Mouse (Mus musculus) kidney, postnatal 0 days (tissue): ENCODE measurements around the gene Enpp6. TPM values are rescaled to one million over a fixed set of nuclear protein-coding genes. Genes with fewer than 3 reads are reported as not detected.

Experiments
- ATAC-seq: fragments of 200-750 bp; cut with Nextera tagmentation; replicated peaks from 2 replicates; pipeline ENCODE4 v1.8.0; 2017; ENCODE audit warnings: low read depth, moderate number of reproducible peaks, moderate TSS enrichment, moderate library complexity; ENCODE audit not compliant: low FRiP score
- DNase-seq: peaks from one replicate; pipeline ENCODE4 v3.0.0-alpha.2; 2016; ENCODE audit warnings: low spot score
- H3K27ac ChIP-seq: fragments of 300-500 bp; sonication (generic); 2 replicates; pipeline ENCODE4 v1.5.1; 2014; ENCODE audit warnings: mild to moderate bottlenecking
- H3K27me3 ChIP-seq: fragments of 300-500 bp; sonication (generic); 2 replicates; pipeline ENCODE4 v1.6.1; 2014; ENCODE audit warnings: low read length, mixed read lengths; ENCODE audit not compliant: insufficient read depth
- H3K36me3 ChIP-seq: fragments of 300-500 bp; sonication (generic); 2 replicates; pipeline ENCODE4 v1.6.1; 2014; ENCODE audit warnings: low read length, mixed read lengths; ENCODE audit not compliant: insufficient read depth
- H3K4me1 ChIP-seq: fragments of 300-500 bp; sonication (generic); replicated peaks from 2 replicates; pipeline ENCODE4 v1.6.1; 2014; ENCODE audit warnings: antibody characterized with exemption, low read length, mixed read lengths; ENCODE audit not compliant: insufficient read depth
- H3K4me2 ChIP-seq: fragments of 300-500 bp; sonication (generic); 2 replicates; pipeline ENCODE4 v1.6.1; 2014; ENCODE audit warnings: mild to moderate bottlenecking, low read length, moderate library complexity, mixed read lengths
- H3K4me3 ChIP-seq: fragments of 300-500 bp; sonication (generic); replicated peaks from 2 replicates; pipeline ENCODE4 v1.5.1; 2014; ENCODE audit warnings: low read depth, low read length
- H3K9ac ChIP-seq: fragments of 300-500 bp; sonication (generic); 2 replicates; pipeline ENCODE4 v1.6.1; 2014; ENCODE audit warnings: low read depth, low read length
- H3K9me3 ChIP-seq: fragments of 300-500 bp; sonication (generic); replicated peaks from 2 replicates; pipeline ENCODE4 v1.6.1; 2016; ENCODE audit warnings: low read length, inconsistent platforms, mixed read lengths
- CTCF ChIP-seq: IDR thresholded peaks from 2 replicates; pipeline ENCODE4 v1.5.1; 2016; ENCODE audit warnings: antibody characterized with exemption, low read depth, mild to moderate bottlenecking, moderate library complexity
- WGBS: fragments of 180-500 bp; shearing (Covaris S2); extraction: QIAGEN DNeasy Blood & Tissue Kit; methylation state at CpG from one replicate; pipeline ENCODE4 v1.1.7; 2014; 5-methylcytosine and 5-hydroxymethylcytosine counted together
- polyA plus RNA-seq: library from polyadenylated mRNA; unstranded; fragments of >200 nt; fragmentation: Nextera tagmentation; extraction: Ambion mirVana; gene quantifications from 2 replicates; pipeline ENCODE4 v1.2.1, GENCODE M21; 2015

The Enpp6 gene
- polyA plus RNA-seq, 1 experiment from 2014 or later = 2.3 TPM

DNA sequence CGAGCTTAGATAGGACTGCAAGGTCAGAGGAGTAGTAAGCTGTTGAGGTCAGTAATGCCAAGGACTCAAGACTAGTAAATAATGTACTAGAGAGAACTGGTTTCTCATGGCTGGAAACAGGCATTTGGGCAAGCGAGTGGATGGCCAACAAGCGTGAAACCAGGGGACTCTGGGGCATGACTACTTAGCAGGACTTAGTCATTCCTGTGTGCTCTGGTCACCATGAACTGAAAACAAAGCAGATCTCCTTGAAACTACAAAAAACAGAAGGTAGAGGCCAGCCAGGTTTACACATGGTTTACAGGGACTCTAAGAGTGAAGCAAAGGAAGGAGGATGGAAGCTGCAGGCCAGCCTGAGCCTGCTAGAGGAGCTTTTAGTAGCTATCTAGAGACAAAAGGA is 82.9 kb downstream of the Enpp6 start:
- no peak for TF ChIP-seq CTCF
- H3K4me2 ChIP-seq = no peak overlapping the region
- H3K4me3 ChIP-seq = no peak overlapping the region
- no peaks in the 10 kb centered on the region for H3K4me1 ChIP-seq
- no peaks in the 10 kb centered on the region; the same call in 1 of the 2 replicates for H3K9me3 ChIP-seq
- ATAC-seq (no peak), DNase-seq (no peak)
- H3K36me3 ChIP-seq = no peaks in the 10 kb centered on the region
- H3K27ac ChIP-seq = no peak overlapping the region
- H3K9ac ChIP-seq = no peak overlapping the region
- no peaks in the 10 kb centered on the region for H3K27me3 ChIP-seq
- 62% methylated on average over 3 of the region's 3 CpGs for WGBS

DNA sequence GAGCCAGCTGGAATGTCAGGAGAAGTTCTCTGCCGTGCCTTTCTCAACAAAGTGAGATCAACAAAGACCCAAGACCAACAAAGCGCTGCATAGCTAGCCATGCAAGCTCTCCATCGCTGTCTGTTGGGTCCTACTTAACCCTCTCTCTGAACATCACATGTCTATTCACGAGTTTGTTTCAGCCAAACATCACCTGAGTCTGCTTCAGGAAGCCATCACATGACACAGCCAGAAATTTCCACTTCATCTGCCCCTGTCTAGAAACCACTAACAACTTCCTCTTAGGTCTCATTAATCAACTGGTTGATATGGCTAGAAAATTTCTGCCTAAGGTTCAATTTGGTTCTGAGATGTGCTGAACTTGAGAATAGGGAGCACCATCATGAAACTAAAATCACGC is 85.3 kb downstream of the Enpp6 start:
- ATAC-seq (no peak), DNase-seq (no peak)
- H3K36me3 ChIP-seq = no peaks in the 10 kb centered on the region
- no peak overlapping the region for H3K4me2 ChIP-seq
- no peak overlapping the region for H3K27ac ChIP-seq
- WGBS = 80% methylated on average over 5 of the region's 5 CpGs
- H3K27me3 ChIP-seq = no peaks in the 10 kb centered on the region
- TF ChIP-seq CTCF = no peak
- no peak overlapping the region for H3K9ac ChIP-seq
- no peaks in the 10 kb centered on the region; the same call in 1 of the 2 replicates for H3K9me3 ChIP-seq
- no peaks in the 10 kb centered on the region for H3K4me1 ChIP-seq
- H3K4me3 ChIP-seq = no peak overlapping the region

DNA sequence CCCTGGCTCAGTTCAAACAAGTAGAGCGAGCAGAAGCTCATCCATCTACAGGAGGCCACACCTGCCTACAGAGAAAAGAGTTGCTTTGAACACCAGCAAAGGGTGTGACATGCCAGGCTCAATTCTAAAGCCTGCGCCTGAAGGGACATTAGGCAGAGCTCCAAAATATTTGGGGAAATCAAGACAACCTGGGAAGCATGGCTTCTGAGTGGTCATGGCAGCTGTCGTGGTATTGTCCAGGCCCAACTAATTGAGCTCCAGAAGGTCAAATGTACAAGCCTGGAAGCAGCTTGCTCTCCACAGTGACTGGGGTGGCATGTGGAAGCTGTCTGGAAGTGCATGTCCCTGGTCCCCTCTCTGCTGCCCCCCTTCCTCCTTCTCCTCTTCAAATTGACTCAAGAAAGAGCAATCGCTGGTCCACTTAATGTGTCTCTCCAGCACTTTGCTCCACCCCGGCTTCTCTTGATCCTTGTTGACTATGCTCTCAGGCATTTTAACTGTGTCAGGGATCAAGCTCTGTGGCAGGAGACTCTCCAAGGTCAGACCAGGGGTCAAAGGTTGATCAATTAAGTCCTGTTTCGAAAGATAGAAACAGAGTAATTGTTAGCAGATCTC is 89.4 kb downstream of the Enpp6 start:
- H3K4me2 ChIP-seq = no peak overlapping the region
- 85% methylated on average over 6 of the region's 6 CpGs for WGBS
- H3K4me3 ChIP-seq = no peak overlapping the region
- ATAC-seq = no peak
- H3K9ac ChIP-seq = no peak overlapping the region
- H3K36me3 ChIP-seq = no peaks in the 10 kb centered on the region
- no peaks in the 10 kb centered on the region; the same call in 1 of the 2 replicates for H3K9me3 ChIP-seq
- no peak for TF ChIP-seq CTCF
- DNase-seq = no peak
- H3K27me3 ChIP-seq = no peaks in the 10 kb centered on the region
- no peaks in the 10 kb centered on the region for H3K4me1 ChIP-seq
- H3K27ac ChIP-seq = no peak overlapping the region

DNA sequence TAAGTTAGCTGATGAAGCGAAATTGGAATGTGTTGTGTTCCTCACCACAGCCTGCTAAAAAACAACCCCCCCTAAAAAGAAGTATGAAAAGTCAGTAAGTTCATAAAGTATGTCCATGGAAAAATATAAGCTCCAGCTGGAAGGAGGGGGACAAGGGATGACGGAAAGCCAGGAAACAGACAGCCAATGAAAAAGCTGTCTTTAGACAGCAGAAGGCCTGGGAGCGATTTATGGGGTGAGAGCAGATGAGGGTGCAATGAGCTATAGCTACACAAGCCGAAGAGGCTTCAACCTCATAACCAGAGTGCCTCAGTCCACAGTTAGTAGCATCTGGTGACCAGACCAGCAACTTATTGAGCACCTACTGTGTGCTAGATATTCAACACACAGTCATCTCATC is 93.3 kb downstream of the Enpp6 start:
- Histone ChIP-seq H3K9me3 (no peaks in the 10 kb centered on the region), H3K27me3 (no peaks in the 10 kb centered on the region), H3K4me3 (no peak overlapping the region), H3K27ac (no peak overlapping the region), H3K36me3 (no peaks in the 10 kb centered on the region), H3K4me2 (no peak overlapping the region), H3K4me1 (no peaks in the 10 kb centered on the region), H3K9ac (no peak overlapping the region)
- no peak for TF ChIP-seq CTCF
- 41% methylated on average over 4 of the region's 4 CpGs for WGBS
- ATAC-seq (no peak), DNase-seq (peak; percentile 85)

DNA sequence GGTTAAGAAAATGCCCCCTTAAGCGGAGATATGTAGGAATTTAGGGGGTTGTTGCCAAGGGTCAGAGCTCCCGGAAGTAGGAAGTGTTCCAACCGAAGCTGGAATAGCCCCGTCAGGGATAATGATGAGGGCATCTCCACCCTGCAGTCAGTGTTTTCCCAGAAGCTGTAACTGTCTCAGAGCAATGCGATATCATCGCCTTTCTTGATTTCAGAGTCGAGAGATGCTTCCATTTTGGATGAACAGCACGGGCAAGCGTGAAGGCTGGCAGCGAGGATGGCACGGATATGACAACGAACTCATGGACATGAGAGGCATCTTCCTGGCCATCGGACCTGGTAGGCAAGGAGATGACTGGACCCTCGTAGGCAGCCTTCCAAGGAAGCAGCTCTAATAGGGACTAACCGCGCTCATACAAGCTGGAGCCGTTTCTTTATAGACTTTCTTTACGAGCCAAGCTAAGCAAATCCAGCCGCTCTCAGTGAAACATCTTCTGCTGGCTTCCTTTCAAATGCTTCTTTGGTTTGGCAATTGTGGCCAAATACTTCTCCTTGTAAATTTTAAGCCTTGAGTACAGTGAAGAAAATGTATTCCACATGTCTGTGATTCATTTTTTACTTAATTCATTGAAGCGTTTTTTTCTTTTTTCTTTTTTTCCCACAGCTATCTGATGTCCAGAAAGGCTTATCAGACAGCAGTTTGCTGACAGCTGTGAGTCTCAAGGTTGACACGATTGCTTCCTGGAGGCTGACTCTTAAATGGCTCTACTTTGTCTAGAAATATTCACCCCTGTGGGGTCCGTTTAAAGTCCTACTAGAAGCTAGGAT is 95.7 kb downstream of the Enpp6 start:
- H3K36me3 ChIP-seq = no peaks in the 10 kb centered on the region
- ATAC-seq = no peak
- H3K9ac ChIP-seq = no peak overlapping the region
- no peak for TF ChIP-seq CTCF
- DNase-seq = peak; percentile 89
- no peaks in the 10 kb centered on the region for H3K27me3 ChIP-seq
- 60% methylated on average over 22 of the region's 22 CpGs for WGBS
- H3K4me1 ChIP-seq = no peaks in the 10 kb centered on the region
- H3K4me3 ChIP-seq = no peak overlapping the region
- H3K27ac ChIP-seq = peak overlapping the region; percentile 36; the same call in 1 of the 2 replicates
- H3K9me3 ChIP-seq = no peaks in the 10 kb centered on the region
- H3K4me2 ChIP-seq = peak overlapping the region; percentile 30

DNA sequence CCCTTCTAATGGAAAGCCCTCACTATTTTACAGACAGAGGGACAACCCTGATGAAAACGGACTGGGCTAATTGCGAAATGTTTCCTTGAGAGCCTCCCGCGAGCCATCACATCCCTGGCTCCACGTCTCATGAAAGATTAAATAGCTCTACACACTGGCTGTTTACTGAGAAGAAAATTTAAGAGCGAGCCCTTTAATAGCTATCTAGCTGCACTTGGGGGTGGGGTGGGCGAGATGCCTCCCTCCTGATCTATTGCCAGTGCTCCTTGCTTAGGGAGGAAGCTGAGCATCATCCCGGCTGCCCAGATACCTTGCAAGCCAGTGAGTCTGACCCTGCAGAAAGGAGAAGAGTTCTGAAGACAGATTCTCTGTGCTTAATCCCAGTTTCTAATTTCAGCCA is 103.3 kb downstream of the Enpp6 start:
- Histone ChIP-seq H3K27ac (no peak overlapping the region), H3K4me1 (no peaks in the 10 kb centered on the region), H3K27me3 (no peaks in the 10 kb centered on the region), H3K4me2 (no peak overlapping the region), H3K36me3 (no peaks in the 10 kb centered on the region), H3K4me3 (no peak overlapping the region), H3K9ac (no peak overlapping the region), H3K9me3 (no peaks in the 10 kb centered on the region)
- WGBS = 51% methylated on average over 8 of the region's 8 CpGs
- DNase-seq = peak; percentile 24
- no peak for TF ChIP-seq CTCF
- ATAC-seq = no peak
